Mouse (Mus musculus) left cerebral cortex, postnatal 36 days (tissue): ENCODE results near the gene Txndc2. TPM values are rescaled to one million over a fixed set of nuclear protein-coding genes. Genes with fewer than 3 reads are reported as not detected.
A peak's percentile ranks its signal among the peaks of the same experiment; 100 is the strongest.
"Not testable (repeated sequence)": the region's sequence is repeated elsewhere in the genome, so short reads cannot be mapped to it uniquely, and the experiment has no call there.

Source experiments
- DNase-seq, 2 experiments: peaks; one replicate each; pipeline ENCODE4 v3.0.0; 2021 to 2022; ENCODE audit warnings: low spot score in 2 of 2, mixed read lengths in 1 of 2
- intact Hi-C: fragments of 180-260 bp; cut with DNase I; formaldehyde crosslinking; loops from one replicate; pipeline ENCODE4 v1.15.1; 2025
- total RNA-seq, 2 experiments: library from RNA; stranded (reverse); gene quantifications; 2 replicates each; pipeline ENCODE4 v1.2.3; 2021

The Txndc2 gene
- total RNA-seq, 2 experiments from 2014 or later: 0.30 TPM; not detected in 1

DNA sequence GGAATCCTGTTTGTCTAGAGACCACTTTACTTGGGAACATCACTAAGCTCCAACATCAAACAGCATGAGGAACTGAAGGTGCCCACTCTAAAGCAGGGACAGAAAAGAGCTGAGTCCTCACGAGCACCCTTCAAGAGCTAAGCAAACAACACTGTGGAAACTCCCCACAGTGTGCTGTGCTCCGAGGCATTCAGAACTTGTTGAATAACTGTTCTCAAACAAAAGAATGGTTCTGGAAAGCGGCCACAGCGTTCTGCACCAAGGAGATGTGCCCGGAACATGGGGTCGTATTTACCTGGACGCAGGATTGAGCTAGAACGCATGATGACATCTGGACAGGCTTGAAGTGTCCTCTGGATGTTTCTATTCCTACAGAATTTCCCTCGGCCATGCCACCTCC is 16.0 kb upstream of the Txndc2 start:
- intact Hi-C loops: no loop called here
- no peak for DNase-seq

DNA sequence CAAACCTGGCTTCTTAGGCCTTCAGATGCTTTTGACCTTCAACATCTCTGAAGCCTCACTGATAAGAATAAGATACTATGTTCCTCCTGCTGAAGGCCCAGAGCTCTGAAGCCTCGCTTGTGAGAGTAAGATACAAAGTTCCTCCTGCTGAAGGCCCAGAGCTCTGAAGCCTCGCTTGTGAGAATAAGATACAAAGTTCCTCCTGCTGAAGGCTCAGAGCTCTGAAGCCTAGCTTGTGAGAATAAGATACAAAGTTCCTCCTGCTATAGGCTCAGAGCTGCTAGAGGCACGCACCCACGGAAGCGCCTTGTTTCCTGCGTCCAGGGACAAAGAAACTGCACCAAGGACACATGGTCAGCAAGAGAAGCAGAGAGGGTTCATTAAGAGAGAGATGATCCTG is 14.8 kb upstream of the Txndc2 start:
- intact Hi-C loops: no loop called here
- no peak for DNase-seq

- no peak for DNase-seq
- intact Hi-C loops: no loop called here
Measured at GRCm38 (mm10) chr17:65656076-65656475, 14.1 kb upstream of the Txndc2 start.

GRCm38 (mm10) chr17:65655608-65656007 is 13.6 kb upstream of the Txndc2 start:
- intact Hi-C loops: no loop called here
- no peak for DNase-seq

GRCm38 (mm10) chr17:65650598-65650997 is 8.6 kb upstream of the Txndc2 start:
- no peak for DNase-seq

DNA sequence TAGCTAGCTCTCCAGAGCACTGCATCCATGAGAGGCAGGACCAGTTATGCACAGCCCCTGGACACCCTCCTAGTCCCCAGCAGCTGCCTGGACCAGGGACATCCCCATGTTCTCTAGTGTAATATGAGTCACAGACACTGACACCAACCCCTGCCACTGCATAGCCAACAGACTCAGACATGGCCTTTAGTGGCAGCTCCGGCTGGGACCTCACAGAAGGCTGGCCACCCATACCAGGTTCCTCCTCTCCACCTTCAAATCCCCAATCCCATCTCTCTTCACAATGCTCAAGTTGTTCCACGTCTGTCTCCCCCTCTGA is 7.2 kb upstream of the Txndc2 start:
- intact Hi-C loops: no loop called here
- no peak for DNase-seq

More at GRCm38 (mm10) chr17:65650598-65650997, 8.6 kb upstream of the Txndc2 start:
- intact Hi-C loops: no loop called here

DNA sequence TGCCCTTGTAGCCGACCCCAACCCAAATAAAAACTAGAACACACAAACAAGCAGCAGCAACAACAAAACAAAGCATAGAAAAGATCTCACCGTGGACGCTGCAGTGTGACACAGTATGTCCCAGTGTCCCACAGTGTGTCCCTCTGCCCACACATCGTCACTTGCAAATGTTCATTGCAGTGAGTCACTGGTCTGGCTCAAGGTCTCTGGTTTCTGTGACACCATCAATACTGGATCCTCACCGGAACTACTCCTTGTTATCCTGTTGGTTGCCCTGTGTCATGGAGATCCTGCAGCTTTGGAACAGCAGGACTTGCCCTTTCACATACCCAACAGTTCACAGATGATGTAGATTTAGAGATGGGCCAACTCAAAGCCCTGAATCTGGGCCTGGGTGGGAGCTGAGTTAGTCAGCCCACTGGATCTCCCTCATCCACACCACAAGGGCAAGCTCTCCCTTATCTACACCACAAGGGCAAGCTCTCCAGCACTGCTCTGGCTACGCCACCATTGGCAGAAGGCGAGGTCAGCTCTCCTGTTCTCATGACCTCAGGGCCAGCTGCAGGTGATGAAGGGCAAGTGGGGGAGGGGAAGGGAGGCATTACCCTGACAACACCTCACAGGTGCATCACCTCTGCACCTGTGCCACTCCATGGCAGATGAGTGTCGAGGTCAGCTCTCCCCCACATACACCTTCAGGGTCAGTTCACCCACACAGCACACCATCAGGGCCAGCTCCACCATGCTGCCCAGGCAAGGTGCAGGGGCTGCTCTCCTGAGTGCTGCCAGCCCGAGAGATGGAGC is 6.6 kb upstream of the Txndc2 start:
- DNase-seq: no peak
- intact Hi-C loops: no loop called here

DNA sequence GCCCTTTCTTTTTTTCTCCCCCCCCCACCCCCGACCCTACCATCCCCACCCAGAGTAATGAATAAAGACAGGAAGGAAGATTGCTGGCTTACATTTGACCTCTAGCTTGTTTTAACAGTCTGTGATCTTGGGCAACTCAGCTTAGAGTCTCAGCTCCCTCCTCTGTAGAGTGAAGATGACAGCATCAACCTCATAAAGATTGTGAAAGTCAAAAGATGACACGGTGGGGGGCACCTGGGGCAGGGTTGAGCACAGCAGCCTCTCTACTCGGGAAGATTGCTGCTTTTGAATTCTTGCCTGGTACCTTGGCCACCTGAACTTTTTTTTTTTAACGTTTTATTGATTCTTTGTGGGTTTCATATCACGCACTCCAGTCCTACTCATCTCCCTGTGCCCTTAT is 6.0 kb upstream of the Txndc2 start:
- intact Hi-C loops: no loop called here

GRCm38 (mm10) chr17:65647226-65647625 is 5.3 kb upstream of the Txndc2 start:
- intact Hi-C loops: no loop called here
- no peak for DNase-seq

More for the DNA sequence above, 6.0 kb upstream of the Txndc2 start:
- no peak for DNase-seq

DNA sequence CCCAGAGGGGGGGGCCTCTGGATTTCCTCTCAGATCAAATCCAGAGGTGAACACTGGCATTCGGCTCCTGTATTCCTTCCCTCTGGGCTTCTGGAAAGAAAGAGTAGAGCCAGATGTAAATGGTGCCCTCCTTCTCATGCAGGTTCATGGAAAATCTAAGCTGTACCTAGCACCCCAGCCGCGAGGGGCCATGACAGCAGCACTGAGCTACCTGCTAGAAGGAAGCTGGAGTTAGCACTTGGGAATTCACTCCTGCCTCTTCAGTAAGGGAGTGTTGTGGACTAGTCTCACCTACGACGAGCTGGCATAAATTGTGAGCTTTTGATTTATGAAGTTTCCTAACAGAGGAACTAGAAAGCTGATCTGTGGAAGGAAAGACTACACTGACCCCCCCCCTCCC is 1.6 kb upstream of the Txndc2 start:
- intact Hi-C loops: loop anchor here (2.0 kb wide), 1 partner anchor 29 kb away; no protein-coding TSS in a partner anchor
- DNase-seq: no peak

- intact Hi-C loops: loop anchor here (2.0 kb wide), 1 partner anchor 28 kb away; no protein-coding TSS in a partner anchor
- DNase-seq: peak; percentile 69
Measured at GRCm38 (mm10) chr17:65643051-65643521, 1.1 kb upstream of the Txndc2 start.

DNA sequence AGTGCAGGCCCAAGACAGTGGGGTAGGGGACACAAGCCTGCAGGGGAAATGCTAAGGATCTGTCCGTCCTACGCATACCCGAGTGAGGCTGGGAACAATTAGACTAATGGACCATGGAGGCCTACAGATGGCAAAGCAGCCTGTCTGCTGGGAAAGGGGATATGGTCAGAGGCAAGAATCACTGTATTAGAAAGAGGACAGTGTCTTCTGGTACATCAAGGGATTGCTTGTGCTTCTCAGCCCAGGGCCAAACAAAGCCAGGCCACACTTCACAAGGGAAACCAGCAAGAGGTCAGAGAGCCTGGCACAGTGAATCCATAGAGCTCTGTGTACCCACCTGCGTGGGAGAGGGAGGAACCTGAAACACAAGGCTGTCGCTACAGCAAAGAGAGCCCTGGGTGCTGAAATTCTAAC is 617 bp upstream of the Txndc2 start:
- no peak for DNase-seq

GRCm38 (mm10) chr17:65639144-65639543 is 2.8 kb downstream of the Txndc2 start:
- intact Hi-C loops: no loop called here
- DNase-seq: no peak

More for the DNA sequence above, 617 bp upstream of the Txndc2 start:
- intact Hi-C loops: loop anchor here (2.0 kb wide), 1 partner anchor 28 kb away; no protein-coding TSS in a partner anchor

- intact Hi-C loops: no loop called here
- DNase-seq: no peak
Measured at GRCm38 (mm10) chr17:65635715-65636360, 6.1 kb downstream of the Txndc2 start.

GRCm38 (mm10) chr17:65629943-65630342 is 12.0 kb downstream of the Txndc2 start:
- intact Hi-C loops: no loop called here
- no peak for DNase-seq

DNA sequence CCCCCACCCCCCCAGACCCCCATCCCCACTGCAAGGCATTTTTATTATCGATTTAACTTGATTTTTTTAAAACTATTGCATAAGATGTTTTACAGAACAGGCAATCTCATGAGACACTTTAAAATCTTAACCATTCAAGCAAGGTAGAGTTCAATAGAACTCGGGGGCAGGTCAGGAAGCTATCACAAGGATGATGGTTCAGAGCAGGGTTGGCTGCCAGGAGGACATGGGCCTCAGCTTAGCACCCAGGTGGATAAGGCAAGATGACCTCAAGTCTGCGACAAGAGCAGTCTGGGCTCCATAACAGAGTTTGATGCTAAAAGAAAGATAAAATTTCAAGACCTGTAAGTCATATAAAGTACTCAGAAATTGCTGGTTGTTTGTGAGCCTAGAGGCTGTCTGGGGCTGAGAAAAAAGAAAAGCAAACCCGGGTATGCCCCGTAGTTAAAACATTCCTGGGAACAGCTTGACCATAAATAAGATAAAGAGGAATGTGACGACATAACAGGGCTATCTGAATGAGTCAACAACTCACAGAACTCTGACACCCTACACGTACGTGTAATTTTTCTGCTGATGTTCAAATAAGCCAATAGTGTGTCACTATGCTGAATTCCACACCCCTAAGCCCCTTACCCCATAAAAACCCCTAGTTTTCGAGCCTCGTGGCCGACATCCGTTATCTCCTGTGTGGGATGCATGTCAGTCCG is 13.0 kb downstream of the Txndc2 start:
- DNase-seq, intact Hi-C loops: not testable (repeated sequence)

GRCm38 (mm10) chr17:65626301-65626700 is 15.7 kb downstream of the Txndc2 start:
- DNase-seq: no peak
- intact Hi-C loops: no loop called here

DNA sequence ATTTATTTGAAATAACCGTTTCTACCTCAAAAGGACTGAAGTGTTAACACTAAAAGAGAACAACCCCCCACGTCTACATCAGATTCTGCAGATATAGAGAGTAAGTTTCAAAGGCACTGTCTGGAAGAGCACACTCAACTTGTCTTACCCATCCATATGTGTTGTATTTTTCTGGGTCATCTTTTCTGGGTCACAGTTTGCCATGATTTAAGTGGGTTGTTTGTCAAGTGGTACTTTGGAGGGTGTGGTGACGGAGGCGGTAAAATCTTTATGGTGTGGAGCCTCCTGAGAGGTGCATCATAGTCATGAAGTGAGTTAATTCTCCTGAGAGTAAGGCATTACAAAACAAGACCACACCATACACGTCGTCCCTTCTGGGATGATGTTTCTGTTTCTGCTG is 16.4 kb downstream of the Txndc2 start:
- no peak for DNase-seq
- intact Hi-C loops: no loop called here

DNA sequence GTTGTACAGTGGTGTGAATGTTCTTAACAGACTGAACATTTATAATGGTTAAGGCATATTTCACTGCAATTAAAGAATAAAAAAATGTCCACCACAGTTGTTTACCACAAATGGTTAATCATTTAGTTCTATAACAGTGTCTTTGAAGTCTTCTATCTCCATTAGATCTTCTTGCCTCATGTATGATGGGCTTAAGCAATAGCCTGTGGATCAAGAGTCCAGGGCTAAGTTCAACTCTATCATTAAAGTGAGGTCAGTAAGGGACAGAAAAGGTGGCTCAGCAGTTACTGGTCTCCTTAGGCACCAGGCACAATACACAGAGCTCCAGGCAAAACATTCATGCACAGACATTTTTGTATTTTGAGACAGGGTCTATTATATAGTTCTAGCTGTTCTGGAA is 18.8 kb downstream of the Txndc2 start:
- DNase-seq: no peak
- intact Hi-C loops: no loop called here

DNA sequence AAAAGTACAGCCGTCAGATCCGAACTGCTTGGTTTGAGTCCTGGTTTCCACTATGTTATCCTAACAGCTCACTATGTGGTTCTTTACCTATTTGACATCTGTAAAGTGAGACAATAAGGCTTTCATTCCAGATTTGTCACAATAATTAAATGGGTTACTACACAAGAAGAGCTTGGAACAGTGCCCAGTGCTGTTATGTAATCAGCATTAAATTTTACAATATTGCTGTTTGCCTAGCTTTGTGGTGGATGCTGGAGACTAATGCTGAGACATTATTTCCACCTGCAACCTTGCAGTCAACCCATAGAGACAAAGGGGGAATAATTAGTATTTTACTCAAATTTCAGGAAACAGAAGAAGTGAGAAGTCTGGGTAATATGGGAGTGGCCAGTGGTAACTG is 23.5 kb downstream of the Txndc2 start:
- no peak for DNase-seq
- intact Hi-C loops: no loop called here
